Mouse (Mus musculus): ENCODE results near the gene Sipa1l1.

DNA sequence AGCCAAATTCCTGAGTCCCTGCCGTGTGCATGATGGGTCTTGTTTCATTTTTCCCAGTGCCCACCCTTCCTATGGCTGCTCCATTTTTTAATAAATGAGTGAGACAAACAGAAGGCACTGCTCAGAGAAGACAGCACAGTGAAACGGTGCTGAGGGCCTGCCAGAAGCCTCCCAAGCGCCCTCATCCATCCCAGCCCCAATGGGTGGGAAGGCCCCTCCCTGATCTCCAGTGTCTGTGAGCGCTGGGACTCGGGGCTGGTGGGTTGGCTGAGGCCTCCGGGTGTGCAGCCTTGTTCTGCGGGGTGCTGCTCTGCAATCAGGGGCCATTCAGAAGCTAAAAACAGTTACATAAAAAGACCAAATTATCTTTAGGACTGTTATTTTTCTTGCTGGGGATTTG, 231.7 kb downstream of the Sipa1l1 start:
- TF ChIP-seq CTCF (IDR thresholded peaks at IDR 0.05; ENCODE audit: control insufficient read depth, insufficient read depth, insufficient read length): no peak
- no peak for TF ChIP-seq CEBPB (IDR thresholded peaks at IDR 0.05; ENCODE audit: low read depth)
- TF ChIP-seq MYOD1 (IDR thresholded peaks at IDR 0.05; ENCODE audit: control insufficient read depth, insufficient read length, low read depth): no peak
- TF ChIP-seq MAX (IDR thresholded peaks at IDR 0.05): no peak
- no peak for TF ChIP-seq FOSL1 (IDR thresholded peaks at IDR 0.05; ENCODE audit: insufficient read depth, low read length, poor library complexity, severe bottlenecking)
